Mouse (Mus musculus) erythroblast, embryonic 14.5 days (primary cell): ENCODE results near the gene Thsd4.

ENCODE experiments used
- GATA1 ChIP-seq: IDR thresholded peaks from 2 replicates; pipeline ENCODE4 v1.6.1; 2012; ENCODE audit warnings: low read length, inconsistent platforms, mixed read lengths
- TAL1 ChIP-seq: IDR thresholded peaks from 3 replicates; pipeline ENCODE4 v1.6.1; 2012; ENCODE audit warnings: low read length, inconsistent platforms, mixed read lengths

DNA sequence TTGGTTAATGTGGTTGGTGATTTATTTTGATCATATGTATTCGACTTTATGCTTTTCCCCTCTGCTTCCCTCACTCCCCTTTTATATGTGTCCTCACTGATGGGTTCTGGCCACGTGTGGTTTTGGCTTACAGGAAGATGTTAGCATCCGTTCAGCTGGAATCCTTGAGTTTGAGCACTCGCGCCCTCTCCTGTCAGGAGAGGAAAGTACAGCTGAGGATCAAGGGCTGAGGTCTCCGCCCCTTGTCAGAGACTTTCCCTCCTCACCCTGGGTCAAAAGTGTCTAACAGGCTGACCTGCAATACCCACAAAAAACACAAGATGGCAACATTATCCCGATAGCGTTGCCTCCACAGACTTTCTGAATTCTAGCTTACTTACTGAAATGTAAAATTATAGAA is 562.6 kb downstream of the Thsd4 start:
- no peak for TF ChIP-seq TAL1
- no peak for TF ChIP-seq GATA1
